Mouse (Mus musculus): Measurements from ENCODE around the gene Tanc1.
"Not testable (repeated sequence)": the region's sequence is repeated elsewhere in the genome, so short reads cannot be mapped to it uniquely, and the experiment has no call there.

The Tanc1 gene

DNA sequence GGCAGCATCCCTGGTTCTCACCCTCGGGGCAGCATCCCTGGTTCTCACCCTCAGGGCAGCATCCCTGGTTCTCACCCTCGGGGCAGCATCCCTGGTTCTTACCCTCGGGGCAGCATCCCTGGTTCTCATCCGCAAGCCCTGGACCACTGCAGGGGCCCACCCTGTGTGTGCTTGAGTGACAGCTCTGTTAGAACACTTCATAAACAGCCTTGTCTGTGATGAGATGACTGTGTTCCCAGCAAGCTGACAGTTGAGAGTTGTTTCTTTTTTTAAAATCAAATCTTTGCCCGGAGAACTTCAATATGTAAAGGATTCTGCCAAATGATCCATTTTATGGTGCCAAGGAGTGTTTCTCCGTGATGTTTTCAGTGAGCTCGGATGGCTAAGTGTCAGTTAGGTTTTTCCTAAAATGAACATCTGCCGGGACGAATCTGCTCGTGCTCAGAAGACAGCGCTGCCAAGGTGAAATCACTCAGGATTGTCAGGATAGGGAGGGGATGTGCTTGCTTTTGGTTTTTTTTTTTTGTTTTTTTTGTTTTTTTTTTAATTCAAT is 216.3 kb downstream of the Tanc1 start:
- DNase-seq (ENCODE audit: extremely low read depth, low read depth): no peak

DNA sequence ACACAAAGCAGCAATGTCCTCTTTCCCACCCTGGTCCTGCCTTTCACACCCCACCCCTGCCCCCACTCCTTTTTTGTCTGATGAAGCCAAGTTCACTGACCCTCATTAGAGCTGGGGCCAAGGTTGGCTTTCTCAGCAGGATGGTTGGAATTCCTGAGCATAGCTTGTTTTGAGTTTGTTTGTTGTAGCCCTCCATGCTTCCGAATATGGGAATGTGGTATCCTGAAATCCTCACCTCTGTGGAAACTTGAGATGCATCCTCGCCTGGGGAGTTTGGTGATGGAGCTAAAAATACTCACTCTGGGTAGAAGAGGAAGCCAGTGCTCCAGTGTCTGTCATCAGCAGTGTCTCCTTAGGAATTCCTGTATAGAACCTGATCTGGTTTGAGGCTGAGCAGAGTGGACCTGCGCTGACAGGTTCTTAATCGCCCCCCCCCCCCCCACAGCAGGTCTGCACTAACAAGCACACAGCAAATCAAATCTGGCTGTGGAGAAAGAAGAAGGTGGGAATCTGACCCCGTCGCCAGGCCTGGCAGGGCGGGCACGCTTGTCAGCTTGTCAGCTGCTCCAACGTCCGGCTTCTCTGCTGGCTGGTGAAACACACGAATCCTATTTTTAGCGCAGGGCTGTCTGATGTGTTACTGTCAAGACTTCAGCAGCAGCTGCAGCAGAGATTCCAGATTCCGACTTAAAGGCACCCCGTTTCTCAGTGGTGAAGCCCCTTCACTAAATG is 217.1 kb downstream of the Tanc1 start:
- no peak for DNase-seq (ENCODE audit: extremely low read depth, low read depth)

DNA sequence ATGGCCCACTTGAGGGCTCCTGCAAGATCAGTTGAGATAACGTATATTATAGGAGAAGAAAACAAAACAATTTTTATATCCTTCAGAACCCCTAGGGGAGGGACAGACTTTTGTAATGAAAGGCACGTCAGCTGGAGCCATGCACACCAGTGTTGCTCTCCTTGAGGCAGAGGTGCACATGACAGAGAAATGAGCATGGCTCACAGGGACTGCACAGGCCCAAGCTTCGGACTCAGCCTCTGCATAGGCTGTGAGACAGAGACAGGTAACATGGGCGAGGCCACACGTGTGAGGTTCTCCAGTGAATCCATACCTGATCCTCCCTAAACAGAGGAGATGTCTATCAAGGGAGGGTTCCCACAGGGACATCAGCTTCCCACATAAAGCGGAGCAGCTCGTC is 217.9 kb downstream of the Tanc1 start:
- no peak for DNase-seq (ENCODE audit: extremely low read depth, low read depth)

DNA sequence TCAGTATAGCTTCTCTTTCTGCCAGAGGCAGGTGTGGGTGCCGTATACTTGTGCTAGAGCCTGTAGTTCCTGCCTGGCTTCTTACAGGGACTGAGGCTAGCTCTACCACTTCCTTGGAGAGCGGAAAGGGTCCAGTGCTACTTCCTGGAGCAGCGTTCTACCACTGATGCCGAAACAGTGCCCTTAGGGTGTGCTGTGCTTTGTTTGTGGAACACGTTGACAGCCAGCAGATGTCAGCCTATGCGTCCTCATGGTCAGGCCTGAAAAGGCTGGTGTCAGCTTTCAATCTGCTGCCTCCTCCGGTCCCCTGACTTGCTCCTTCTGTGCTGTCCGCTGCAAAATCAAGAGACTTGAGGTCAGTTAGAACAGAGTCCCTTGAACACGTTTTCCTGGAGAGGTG is 218.3 kb downstream of the Tanc1 start:
- DNase-seq (ENCODE audit: extremely low read depth, low read depth): no peak

DNA sequence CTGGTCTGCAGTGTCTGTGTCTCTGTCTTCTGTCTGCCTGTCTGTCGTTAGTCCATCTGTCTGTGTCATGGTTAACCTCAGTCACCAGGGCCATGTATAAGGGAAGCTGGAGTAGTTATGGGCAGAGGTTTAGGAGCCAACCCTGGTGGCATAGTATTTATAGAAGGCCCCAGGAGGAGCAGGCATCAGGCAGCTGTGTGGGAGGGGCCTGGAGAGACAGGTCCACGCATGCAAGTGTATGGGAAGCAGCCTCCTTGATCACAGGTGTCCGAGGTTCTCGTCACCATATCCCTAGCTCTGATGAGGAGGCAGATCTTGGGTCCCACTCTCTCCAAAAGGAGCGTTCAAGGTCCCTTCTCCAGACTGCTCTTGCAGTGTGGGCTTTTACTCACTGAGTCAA is 219.1 kb downstream of the Tanc1 start:
- DNase-seq (ENCODE audit: extremely low read depth, low read depth): no peak

DNA sequence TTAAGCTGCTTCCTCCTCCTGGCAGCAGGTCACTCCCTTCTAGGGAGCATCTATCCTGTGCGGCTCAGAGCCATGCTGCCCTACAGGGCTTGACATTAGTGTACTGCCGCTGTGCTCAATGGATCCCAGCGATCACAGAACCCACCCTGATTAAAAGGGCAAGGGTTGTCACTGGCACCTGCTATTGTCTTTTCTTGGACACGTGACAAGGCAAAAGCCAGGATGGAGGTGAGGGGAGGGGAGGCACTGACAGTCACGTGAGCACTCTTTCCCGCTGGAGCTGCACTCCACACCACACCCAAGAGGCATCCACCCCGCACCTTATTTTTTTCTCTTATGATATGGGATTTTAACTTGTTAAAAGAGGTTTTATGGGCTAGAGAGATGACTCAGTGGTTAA is 220.0 kb downstream of the Tanc1 start:
- no peak for DNase-seq (ENCODE audit: extremely low read depth, low read depth)

DNA sequence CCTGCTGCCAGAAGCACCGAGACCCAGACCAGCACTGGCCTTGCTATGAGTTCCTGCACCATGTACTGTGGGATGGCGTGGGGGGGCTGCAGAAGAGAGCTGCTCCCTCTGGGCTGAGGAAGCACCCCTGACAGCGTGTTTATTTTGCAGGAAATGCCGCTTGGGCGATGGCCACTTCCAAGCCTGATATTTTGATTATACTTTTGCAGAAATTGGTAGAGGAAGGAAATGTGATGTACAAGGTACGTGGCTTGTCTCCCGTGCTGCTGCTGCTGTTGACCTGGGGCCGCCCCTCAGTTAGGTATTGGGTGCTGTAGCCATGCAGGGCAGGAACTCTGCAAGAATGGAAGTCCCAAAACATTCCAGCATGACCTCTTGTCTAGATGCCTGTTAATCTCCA is 227.0 kb downstream of the Tanc1 start:
- no peak for DNase-seq (ENCODE audit: extremely low read depth, low read depth)

DNA sequence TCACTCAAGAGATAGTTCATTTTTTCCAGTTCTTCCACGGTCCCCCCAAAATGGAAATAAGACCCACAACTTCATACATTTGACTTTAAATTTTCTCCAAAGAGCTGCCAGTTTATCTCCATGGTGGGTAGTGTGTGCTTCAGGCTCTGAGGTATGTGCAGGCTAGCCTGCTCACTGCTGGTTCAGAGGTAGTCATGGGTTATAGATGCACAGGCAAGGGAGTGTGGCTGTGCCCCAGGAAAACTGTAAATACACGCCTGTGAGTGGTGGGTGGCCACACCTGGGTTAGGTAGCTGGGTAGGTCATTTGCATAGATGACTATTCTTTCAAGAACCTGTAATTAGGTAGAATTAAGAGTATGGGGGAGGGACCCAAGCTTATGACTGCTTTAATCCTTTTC is 227.9 kb downstream of the Tanc1 start:
- no peak for DNase-seq (ENCODE audit: extremely low read depth, low read depth)

DNA sequence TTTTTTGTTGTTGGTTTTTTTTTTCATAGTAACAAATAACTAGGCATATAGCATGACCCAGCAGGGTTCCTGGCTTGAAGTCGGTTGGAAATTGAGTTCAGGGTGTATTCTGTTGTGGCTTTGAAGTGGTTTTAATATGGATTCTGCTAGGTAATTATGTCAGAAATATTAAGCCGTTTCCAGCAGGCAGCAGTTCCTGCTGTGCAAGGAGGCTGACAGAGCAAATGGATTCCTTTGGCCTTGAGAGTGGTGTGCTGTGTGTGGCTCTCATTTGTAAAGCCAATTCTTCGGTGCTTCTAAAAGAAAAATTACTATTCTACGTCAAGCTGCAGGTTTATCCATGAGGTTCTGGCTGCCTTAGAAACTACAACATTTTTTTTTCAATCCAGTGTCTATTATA is 228.3 kb downstream of the Tanc1 start:
- DNase-seq (ENCODE audit: extremely low read depth, low read depth): no peak

DNA sequence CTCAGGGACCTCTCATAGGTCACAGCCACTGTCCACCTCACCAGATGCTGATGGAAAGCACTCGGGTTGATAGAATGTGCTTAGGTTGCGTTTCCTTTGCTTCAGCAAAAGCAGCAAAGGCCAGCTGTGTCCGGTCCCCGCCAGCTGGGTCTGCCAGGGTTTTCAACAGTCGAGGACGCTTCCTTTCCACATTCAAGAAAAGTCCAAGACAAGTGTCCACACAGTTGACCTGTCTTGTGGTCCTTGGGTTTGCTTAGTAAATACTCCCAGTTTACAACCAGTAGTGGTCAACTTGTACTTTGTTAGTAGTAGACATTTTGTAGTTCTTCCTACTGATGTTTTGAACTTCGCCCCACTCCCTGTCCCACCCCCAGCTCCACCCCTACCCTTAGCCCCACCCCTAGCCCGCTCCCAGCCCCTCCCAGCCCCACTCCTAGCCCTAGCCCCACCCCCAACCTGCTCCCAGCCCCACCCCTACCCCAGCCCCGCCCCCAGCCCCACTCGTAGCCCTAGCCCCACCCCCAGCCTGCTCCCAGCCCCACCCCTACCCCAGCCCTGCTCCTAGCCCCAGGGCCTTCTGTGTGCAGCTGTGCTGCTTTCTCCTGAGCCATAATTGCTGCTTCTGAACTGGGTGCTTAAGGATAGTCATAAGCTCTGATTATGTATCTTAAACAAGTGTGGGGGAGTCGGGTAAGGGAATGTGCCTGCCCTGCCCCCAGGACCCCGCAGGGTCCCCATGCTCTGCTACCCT is 229.5 kb downstream of the Tanc1 start:
- peak; percentile 26 for DNase-seq (ENCODE audit: extremely low read depth, low read depth)

DNA sequence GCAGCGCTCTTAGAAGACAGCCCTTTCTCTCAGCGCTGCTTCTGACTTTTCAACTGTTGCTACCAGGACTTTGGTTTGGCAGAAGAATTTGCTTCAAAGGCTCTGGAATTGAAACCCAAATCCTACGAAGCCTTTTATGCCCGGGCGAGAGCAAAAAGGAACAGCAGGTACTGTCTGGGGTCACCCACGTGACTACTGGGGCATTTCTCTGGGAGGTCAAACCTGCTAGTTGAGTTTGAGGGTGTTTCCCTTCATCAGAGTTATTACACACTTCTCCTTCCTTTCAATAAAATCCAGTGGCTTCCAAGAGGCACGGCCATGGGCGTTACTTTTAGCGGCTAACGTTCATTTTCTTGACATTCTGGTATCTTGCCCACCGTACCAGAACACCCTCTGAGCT is 230.1 kb downstream of the Tanc1 start:
- peak; percentile 46 for DNase-seq (ENCODE audit: extremely low read depth, low read depth)

DNA sequence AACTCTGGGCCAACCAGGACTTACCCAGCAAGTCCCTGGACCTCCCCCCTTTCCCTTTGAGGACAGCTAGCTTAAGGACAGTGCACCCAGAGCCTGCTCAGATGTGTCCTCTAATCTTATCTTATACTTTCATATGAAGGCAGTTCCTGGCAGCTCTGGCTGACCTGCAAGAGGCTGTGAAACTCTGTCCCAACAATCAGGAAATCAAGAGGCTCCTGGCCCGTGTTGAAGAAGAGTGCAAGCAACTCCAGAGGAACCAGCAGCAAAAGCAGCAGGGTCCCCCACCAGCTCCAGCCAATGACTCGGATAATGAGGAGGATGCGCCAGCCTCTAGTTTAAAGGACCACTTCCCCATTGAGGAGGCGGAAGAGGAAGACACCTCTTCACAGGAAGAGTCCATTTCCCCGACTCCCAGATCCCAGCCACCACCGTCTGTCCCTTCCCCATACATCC is 230.7 kb downstream of the Tanc1 start:
- peak; percentile 65 for DNase-seq (ENCODE audit: extremely low read depth, low read depth)

DNA sequence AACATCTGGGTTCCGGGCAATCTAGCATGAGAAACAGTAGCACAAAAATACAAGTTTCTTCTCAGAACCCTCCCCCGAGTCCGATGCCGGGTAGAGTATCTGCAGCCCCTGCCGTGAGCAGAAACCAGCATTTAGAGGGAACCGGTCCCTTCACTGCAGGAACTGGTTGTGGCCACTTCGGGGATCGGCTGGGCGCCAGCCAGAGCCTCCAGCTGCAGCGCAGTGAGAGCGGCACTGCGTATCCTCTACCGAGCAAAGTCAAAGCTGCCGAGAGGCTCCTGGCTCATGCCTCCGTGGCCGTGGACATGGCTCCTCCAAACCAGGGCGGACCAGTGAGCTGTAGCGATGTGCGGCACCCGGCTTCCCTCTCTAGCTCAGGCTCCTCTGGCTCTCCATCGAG is 231.3 kb downstream of the Tanc1 start:
- peak; percentile 21 for DNase-seq (ENCODE audit: extremely low read depth, low read depth)

DNA sequence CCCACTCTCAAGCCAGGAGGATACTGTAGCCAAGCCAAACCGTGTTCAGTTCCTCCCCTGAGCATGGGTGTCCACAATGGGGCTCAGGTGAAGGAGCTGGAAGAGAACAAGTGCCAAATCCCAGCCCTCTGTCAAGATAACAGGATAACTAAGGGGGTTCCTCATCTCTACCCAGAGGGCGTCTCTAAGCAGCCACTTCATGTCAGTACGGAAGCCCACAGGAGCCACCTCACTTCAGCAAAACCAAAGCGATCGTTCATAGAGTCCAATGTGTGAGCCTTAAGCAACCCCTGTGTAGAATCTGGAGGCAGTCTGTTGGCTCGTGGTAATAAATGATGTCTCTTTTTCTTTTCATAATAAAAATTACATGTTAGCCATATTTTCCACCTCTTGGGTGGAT is 232.0 kb downstream of the Tanc1 start:
- DNase-seq (ENCODE audit: extremely low read depth, low read depth): peak; percentile 82

DNA sequence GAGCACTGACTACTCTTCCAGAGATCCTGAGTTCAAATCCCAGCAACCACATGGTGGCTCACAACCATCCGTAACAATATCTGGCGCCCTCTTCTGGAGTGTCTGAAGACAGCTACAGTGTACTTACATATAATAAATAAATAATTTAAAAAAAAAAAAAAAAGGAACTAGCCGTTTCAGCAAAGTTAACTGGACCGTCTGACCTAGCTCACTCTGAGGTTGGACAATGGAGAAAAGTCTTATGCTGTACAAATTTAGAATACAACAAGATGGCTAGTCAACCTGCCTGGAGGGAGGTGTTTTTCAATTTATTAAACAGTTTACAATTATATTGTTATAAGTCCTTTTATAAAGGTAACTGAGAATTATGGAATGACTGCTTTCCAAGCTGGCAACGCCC is 240.0 kb downstream of the Tanc1 start:
- not testable (repeated sequence) for DNase-seq (ENCODE audit: extremely low read depth, low read depth)

DNA sequence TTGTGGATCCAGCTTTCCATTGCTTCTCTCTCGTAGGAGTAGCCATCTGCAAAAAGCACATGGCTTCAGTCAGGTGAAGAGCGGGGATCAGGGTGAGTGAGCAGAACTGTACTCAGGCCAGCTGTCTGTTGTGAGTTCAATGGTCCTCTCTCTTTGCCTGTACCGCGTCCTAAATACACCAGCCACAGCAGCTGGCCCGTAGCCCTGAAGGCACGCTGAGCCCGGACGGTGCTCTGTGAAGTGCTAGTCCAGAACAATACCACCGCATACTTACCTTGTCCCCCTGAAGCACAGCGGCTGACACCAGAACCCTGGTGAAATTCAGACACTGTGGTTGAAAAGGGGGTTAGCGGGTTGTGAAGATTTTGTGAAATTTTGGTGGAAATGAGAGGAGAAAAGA is 241.1 kb downstream of the Tanc1 start:
- DNase-seq (ENCODE audit: extremely low read depth, low read depth): no peak

DNA sequence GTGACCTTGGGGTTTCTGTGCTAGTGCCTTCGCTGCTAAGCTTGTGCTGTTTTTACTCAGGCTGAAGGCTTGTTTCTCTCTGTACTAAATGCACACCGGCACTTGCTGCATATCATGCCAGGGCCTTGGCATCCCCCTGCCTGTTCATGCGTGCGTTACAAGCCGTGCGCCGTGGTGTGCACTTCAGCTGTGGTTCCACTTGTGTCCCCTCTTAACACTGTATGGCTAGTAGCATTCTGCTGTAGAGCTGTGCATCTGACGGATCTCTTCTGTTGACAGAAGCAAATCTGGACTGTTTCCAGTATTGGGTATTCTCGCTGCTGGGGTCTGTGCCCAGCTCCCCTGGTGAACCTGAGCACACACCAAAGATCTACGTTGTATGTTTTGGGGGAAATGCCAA is 241.7 kb downstream of the Tanc1 start:
- DNase-seq (ENCODE audit: extremely low read depth, low read depth): no peak

DNA sequence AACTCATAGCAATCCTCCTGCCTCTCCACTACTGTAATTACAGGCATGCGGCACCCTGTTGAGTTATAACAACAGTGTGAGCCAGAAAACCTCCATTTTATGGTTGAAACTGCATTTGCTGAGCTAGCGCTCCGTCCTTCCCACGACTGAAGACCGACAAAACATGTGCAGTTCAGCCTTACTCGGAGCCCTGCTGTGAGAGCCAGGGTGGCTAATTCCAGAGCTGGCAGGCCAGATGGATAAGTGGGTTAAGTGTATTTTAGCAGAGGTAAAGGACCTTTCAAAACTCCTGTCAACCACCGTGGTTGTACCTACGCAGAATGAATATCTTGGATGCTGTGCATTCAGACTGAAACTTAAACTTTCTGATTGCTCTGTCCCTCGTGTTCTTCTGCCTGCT is 242.5 kb downstream of the Tanc1 start:
- no peak for DNase-seq (ENCODE audit: extremely low read depth, low read depth)

DNA sequence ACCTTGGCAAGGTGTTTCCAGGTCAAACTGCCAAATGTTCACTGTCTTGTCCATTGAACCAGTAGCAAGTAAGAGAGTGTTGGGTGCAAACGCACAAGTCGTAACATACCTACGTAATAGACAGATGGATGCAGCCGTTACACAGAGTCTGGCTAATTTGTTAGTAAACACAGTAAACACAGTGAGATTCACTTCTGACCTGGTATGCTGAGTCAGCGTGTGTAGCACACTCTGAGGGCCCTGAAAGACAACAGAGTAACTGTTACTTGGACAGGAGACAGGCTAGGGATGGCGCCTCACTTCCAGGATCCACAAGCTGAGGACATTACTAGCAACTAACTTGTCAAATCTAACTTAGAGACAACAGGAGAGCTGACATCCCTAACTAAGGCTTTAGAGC is 250.8 kb downstream of the Tanc1 start:
- no peak for DNase-seq (ENCODE audit: extremely low read depth, low read depth)

DNA sequence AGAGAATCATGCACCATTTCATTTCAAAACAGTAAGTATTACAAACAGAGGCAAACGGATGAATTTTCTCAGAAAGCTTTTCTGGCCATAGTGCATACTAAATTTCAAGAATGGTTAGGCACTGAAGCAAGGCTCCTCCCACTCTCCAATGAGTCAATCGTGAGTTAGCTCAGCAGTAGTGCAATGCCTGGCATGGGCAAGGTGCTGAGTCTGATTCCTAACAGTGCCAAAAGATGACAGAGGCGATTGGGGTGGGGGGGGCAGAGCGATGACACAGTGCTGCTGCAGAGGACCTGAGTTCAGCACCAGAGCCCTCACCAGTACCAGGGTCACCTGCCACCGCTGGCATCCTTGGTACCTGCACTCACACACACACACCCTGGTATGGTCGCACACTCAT is 258.7 kb downstream of the Tanc1 start:
- DNase-seq (ENCODE audit: extremely low read depth, low read depth): no peak

DNA sequence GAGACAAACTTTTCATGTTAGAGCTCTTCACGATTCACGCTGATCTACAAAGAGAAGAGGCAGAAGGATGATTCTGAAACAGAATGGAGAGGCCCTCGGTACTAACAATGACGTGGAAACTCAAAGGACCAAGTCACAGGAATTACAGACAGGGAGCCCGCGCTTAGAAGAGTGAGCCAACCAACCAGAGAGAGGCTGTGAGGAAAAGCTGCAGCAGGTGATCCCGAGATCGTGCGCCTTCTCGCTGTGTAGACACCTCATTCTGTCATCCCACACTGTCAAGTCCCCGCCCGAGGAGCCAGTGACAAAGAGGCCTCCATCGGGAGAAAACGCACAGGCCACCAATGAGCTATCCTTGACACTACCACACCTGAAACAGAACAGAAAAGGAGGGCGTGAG is 264.6 kb downstream of the Tanc1 start:
- no peak for DNase-seq (ENCODE audit: extremely low read depth, low read depth)

DNA sequence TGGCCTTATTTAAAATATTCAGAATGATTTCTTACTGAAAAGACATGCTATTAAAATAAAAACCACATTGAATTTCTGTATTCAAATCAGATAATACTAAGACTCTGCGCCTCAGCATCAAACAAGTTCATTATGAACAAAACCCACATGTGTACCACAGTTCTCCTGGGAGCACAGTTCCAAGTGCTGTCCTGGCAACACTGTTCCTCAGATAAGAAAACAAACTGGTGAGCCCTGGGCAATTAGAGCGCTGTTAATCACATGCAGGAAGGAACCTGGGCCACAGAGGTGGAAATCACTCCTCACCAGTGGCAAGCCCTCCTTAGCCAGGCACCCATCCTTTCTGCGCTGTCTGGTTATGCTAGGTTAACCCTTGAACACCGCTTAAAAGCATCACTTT is 265.5 kb downstream of the Tanc1 start:
- no peak for DNase-seq (ENCODE audit: extremely low read depth, low read depth)

DNA sequence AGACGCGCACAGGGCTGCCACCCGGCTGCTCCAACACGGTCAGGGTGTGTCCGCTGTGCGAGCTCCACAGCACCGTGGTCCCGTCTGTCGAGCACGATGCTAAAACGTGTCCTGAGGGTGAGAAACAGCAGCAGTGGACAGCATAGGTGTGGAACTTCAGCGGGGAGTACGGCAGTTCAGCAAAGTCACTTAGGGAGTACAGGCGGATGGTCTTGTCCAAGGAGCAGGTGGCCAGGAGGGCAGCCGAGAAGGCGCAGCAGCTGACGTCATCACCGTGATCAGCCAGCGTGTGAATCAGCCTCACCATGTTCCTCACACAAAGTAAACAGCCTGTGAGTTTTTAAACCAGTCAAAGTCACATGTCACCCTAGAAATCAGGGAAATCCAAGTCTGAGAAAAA is 266.4 kb downstream of the Tanc1 start:
- no peak for DNase-seq (ENCODE audit: extremely low read depth, low read depth)
